Mouse (Mus musculus) liver, embryonic 11.5 days (tissue): ENCODE measurements around the gene Borcs6. TPM values are rescaled to one million over a fixed set of nuclear protein-coding genes. Genes with fewer than 3 reads are reported as not detected.
A peak's percentile ranks its signal among the peaks of the same experiment; 100 is the strongest.

Source experiments
- ATAC-seq: fragments of 200-750 bp; cut with Nextera tagmentation; replicated peaks from 2 replicates; pipeline ENCODE4 v1.8.0; 2017; ENCODE audit warnings: moderate number of reproducible peaks, mild to moderate bottlenecking, moderate TSS enrichment, moderate library complexity; ENCODE audit not compliant: low FRiP score
- DNase-seq: peaks from one replicate; pipeline ENCODE4 v3.0.0-alpha.2; 2017; ENCODE audit warnings: low spot score
- H3K27ac ChIP-seq: fragments of 300-500 bp; sonication (generic); 2 replicates; pipeline ENCODE4 v1.5.1; 2014; ENCODE audit warnings: mild to moderate bottlenecking, low read depth, low read length, control low read depth
- H3K27me3 ChIP-seq: fragments of 300-500 bp; sonication (generic); replicated peaks from 2 replicates; pipeline ENCODE4 v1.6.1; 2014; ENCODE audit warnings: low read length, mixed read lengths; ENCODE audit not compliant: control insufficient read depth, insufficient read depth
- H3K36me3 ChIP-seq: fragments of 300-500 bp; sonication (generic); 2 replicates; pipeline ENCODE4 v1.6.1; 2014; ENCODE audit warnings: mild to moderate bottlenecking, low read length, moderate library complexity, mixed read lengths; ENCODE audit not compliant: control insufficient read depth, insufficient read depth
- H3K4me1 ChIP-seq: fragments of 300-500 bp; sonication (generic); replicated peaks from 2 replicates; pipeline ENCODE4 v1.6.1; 2014; ENCODE audit warnings: low read length, mixed read lengths; ENCODE audit not compliant: control insufficient read depth, insufficient read depth
- H3K4me2 ChIP-seq: fragments of 300-500 bp; sonication (generic); 2 replicates; pipeline ENCODE4 v1.6.1; 2014; ENCODE audit warnings: mild to moderate bottlenecking, control low read depth, moderate library complexity
- H3K4me3 ChIP-seq: fragments of 300-500 bp; sonication (generic); 2 replicates; pipeline ENCODE4 v1.5.1; 2014; ENCODE audit warnings: low read depth, low read length, control low read depth
- H3K9ac ChIP-seq: fragments of 300-500 bp; sonication (generic); 2 replicates; pipeline ENCODE4 v1.6.1; 2014; ENCODE audit warnings: low read depth, low read length, control low read depth
- H3K9me3 ChIP-seq: fragments of 300-500 bp; sonication (generic); 2 replicates; pipeline ENCODE4 v1.6.1; 2016; ENCODE audit warnings: low read length, inconsistent platforms, mixed read lengths; ENCODE audit not compliant: control insufficient read depth
- WGBS: fragments of 180-500 bp; shearing (Covaris S2); extraction: QIAGEN DNeasy Blood & Tissue Kit; methylation state at CpG from one replicate; pipeline ENCODE4 v1.1.7; 2014; 5-methylcytosine and 5-hydroxymethylcytosine counted together
- polyA plus RNA-seq: library from polyadenylated mRNA; unstranded; fragments of >200 nt; fragmentation: Nextera tagmentation; extraction: Ambion mirVana; gene quantifications from 2 replicates; pipeline ENCODE4 v1.2.1, GENCODE M21; 2014

The Borcs6 gene
- polyA plus RNA-seq, 1 experiment from 2014 or later = 6.6 TPM

DNA sequence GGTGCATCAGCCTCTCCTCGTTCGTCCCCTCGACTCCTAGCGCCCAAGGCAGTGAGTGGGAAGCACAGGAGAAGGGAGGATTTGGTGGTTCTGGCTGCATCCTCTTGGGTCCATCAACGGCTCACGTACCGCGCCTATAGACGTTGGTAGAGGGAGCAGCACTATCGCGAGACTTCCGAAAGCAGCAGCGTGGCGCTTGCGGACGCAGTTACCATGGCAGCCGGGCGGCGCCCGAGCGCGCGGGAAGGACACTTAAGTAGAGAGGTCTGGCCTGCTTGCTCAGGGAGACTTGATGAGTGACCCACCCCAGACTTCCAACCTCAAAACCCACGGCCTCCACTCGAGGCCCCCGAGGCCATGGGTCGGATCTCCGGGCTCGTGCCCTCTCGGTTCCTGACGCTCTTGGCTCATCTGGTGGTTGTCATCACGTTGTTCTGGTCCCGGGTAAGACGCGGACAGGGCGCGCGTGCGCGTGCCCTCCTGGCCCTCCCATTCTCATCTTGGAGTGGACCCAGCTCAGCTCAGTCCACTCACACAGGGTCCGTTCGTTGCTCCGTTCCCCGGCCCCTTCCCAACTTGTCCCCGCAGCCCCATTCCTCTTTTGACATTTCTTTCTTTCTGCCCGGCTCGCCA is 11.2 kb downstream of the Borcs6 start, which contains the start of gene Tmem107:
TSS of gene Tmem107 (plus strand) at position 217 of the 633 bp plus-strand sequence.
- peak; percentile 91 for DNase-seq
- under 1% methylated on average over 47 of the region's 47 CpGs for WGBS
- peak within 1 kb of the TSS; percentile 90 for H3K4me2 ChIP-seq
- peak within 1 kb of the TSS; percentile 70 for H3K4me3 ChIP-seq
- ATAC-seq = peak; percentile 82
- H3K9ac ChIP-seq = peak within 1 kb of the TSS; percentile 81
- no peaks in the 10 kb centered on the region for H3K27me3 ChIP-seq
- no peaks in the 10 kb centered on the region for H3K36me3 ChIP-seq
- no peaks in the 10 kb centered on the region for H3K9me3 ChIP-seq
- H3K4me1 ChIP-seq = peaks cover 40% of the 10 kb centered on the region
- peak within 1 kb of the TSS; percentile 68 for H3K27ac ChIP-seq

DNA sequence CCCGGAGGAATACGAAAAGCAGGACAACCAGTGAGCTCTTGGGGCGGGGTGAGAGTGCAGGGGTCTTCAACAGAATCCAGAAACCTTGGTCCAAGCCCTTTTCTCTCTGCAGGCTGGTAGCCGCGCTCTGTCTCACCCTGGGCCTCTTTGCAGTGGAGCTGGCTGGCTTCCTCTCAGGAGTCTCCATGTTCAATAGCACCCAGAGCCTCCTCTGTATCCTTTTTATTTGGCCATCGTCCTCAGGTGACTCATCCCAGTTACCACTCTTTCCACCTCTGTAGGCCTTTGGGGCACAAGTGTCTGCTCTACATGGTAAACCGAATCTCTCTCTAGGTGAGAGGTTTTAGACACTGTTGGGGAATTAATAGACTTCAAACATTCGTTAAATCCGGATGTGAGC is 11.7 kb downstream of the Borcs6 start:
- H3K9ac ChIP-seq = peak overlapping the region; percentile 69
- peaks cover 37% of the 10 kb centered on the region for H3K4me1 ChIP-seq
- DNase-seq (no peak), ATAC-seq (no peak)
- H3K36me3 ChIP-seq = no peaks in the 10 kb centered on the region
- H3K4me2 ChIP-seq = peak overlapping the region; percentile 90
- 29% methylated on average over 9 of the region's 9 CpGs for WGBS
- peak overlapping the region; percentile 68 for H3K27ac ChIP-seq
- peak overlapping the region; percentile 70 for H3K4me3 ChIP-seq
- no peaks in the 10 kb centered on the region for H3K27me3 ChIP-seq
- no peaks in the 10 kb centered on the region for H3K9me3 ChIP-seq

DNA sequence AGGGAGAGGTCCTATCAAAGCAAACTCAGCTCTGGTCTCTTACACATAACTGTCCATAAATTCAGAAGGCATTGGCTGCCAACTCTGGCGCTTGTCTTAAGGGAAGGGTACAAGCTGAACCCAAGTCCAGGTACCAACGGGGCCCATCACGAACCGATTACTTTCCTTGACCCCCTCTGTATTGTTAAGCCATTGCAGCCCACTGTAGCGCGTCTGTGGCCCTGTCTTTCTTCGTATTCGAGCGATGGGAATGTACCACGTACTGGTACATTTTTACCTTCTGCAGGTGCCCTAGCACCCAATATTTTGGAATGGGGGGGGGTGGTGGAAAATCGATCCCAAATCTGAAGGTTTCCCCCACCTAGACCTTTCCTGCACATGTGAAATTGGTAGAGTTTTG is 12.7 kb downstream of the Borcs6 start:
- peaks cover 29% of the 10 kb centered on the region for H3K4me1 ChIP-seq
- ATAC-seq (no peak), DNase-seq (no peak)
- H3K27me3 ChIP-seq = no peaks in the 10 kb centered on the region
- H3K27ac ChIP-seq = no peak overlapping the region; the same call in 1 of the 2 replicates
- H3K9me3 ChIP-seq = no peaks in the 10 kb centered on the region
- peak overlapping the region; percentile 27; the same call in 1 of the 2 replicates for H3K9ac ChIP-seq
- peak overlapping the region; percentile 33; the same call in 1 of the 2 replicates for H3K4me3 ChIP-seq
- WGBS = 83% methylated on average over 11 of the region's 11 CpGs
- no peaks in the 10 kb centered on the region for H3K36me3 ChIP-seq
- peak overlapping the region; percentile 90 for H3K4me2 ChIP-seq

- no peak for DNase-seq
- H3K36me3 ChIP-seq = no peaks in the 10 kb centered on the region
- peaks cover 25% of the 10 kb centered on the region for H3K4me1 ChIP-seq
- peak overlapping the region; percentile 95 for H3K27ac ChIP-seq
- peak overlapping the region; percentile 67 for H3K9ac ChIP-seq
- H3K4me2 ChIP-seq = peak overlapping the region; percentile 90
- 18% methylated on average over 9 of the region's 9 CpGs for WGBS
- no peaks in the 10 kb centered on the region for H3K27me3 ChIP-seq
- H3K4me3 ChIP-seq = peak overlapping the region; percentile 33
- H3K9me3 ChIP-seq = no peaks in the 10 kb centered on the region
- no peak for ATAC-seq
Observed at GRCm38 (mm10) chr11:69072666-69073064, 13.1 kb downstream of the Borcs6 start.

DNA sequence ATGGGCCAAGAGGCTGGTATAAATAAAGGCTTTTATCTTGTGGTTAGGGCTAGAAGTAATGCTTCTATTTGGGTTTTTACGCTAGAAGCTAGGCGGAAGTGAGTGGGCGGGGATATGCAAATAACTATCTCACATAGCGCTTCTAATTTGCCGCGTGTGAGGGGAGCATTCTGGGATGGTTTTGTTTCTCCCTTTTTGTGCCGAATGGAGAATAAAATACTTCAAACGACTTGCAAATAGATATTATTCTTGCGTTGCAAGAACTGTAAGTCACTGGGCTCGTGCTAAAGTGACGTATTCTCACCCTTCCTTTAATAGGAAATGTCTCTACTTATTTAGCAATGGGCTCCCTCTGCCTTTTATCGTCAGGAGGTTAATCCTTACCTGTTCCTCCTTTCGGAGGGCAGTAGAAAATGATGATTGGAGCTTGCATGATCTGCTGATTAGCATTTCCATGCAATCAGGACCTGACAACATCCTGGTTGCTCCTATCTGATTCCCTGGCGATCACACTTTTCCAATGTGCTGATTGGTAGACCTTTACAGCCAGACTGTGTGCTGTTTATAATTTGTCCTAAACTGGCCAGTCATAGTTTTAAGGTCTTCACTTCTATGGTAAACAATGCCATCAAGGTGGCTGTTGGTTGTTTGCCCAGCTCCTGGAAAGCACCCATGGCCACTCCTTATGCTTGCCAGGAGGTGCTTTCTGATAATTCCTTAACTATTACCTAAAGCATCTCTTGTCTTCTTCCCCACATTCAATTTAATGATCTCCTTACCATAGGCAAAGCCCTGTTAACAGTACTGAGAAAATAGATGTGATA is 13.8 kb downstream of the Borcs6 start:
- WGBS = under 1% methylated on average over 14 of the region's 14 CpGs
- no peaks in the 10 kb centered on the region for H3K36me3 ChIP-seq
- peaks cover 24% of the 10 kb centered on the region for H3K4me1 ChIP-seq
- H3K4me3 ChIP-seq = peak overlapping the region; percentile 33
- H3K27ac ChIP-seq = peak overlapping the region; percentile 95
- H3K9me3 ChIP-seq = no peaks in the 10 kb centered on the region
- DNase-seq (peak; percentile 70), ATAC-seq (peak; percentile 81)
- H3K27me3 ChIP-seq = no peaks in the 10 kb centered on the region
- peak overlapping the region; percentile 90 for H3K4me2 ChIP-seq
- peak overlapping the region; percentile 67 for H3K9ac ChIP-seq

DNA sequence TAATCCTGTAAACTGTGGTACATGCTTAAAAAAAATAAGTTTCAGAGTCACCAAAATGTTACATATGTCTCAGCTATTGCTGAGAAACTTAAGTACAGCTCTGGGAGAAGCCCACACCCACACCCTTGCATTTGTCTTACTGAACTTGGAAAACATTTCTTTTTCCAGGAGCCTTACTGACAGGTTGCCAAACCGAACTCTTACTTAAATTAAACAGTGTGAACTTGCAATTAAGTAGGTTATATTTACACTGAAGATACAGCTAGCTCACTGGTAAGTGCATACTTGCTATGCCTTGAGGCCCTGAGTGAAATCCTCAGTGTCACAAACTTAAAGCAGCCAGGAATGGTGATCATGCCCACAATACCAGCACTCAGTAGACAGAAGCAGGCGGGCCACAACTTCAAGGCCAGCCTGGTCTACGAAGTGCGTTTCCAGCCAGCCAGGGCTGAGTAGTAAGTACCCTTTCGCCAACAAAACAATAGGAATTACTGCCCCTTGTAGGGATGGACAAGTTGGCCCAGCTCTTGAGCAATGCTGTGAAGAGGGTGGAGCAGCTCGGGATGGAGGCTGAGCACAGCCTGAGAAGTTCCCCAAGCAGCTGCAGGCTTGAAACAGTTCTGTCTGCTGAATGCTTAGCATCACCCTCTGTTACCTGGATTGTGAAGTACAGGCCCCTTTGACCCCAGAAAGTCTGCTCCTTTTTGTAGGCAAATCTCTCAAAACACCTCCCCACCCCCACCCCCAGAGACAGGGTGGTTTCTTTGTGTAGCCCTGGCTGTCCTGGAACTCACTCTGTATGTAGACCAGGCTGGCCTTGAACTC is 14.6 kb downstream of the Borcs6 start:
- Histone ChIP-seq H3K4me2 (peak overlapping the region; percentile 27; the same call in 1 of the 2 replicates), H3K4me1 (peaks cover 24% of the 10 kb centered on the region), H3K9me3 (no peaks in the 10 kb centered on the region), H3K27me3 (no peaks in the 10 kb centered on the region), H3K27ac (peak overlapping the region; percentile 95), H3K36me3 (no peaks in the 10 kb centered on the region), H3K9ac (no peak overlapping the region; the same call in 1 of the 2 replicates), H3K4me3 (no peak overlapping the region)
- no peak for DNase-seq
- no peak for ATAC-seq
- WGBS = 40% methylated on average over 6 of the region's 6 CpGs

- H3K4me3 ChIP-seq = no peak overlapping the region
- no peak overlapping the region for H3K9ac ChIP-seq
- 37% methylated on average over 2 of the region's 2 CpGs for WGBS
- H3K4me2 ChIP-seq = no peak overlapping the region
- DNase-seq (no peak), ATAC-seq (no peak)
- peak overlapping the region; percentile 95; the same call in 1 of the 2 replicates for H3K27ac ChIP-seq
- no peaks in the 10 kb centered on the region for H3K9me3 ChIP-seq
- peaks cover 22% of the 10 kb centered on the region for H3K4me1 ChIP-seq
- no peaks in the 10 kb centered on the region for H3K27me3 ChIP-seq
- no peaks in the 10 kb centered on the region for H3K36me3 ChIP-seq
Observed at GRCm38 (mm10) chr11:69074776-69075069, 15.2 kb downstream of the Borcs6 start.

DNA sequence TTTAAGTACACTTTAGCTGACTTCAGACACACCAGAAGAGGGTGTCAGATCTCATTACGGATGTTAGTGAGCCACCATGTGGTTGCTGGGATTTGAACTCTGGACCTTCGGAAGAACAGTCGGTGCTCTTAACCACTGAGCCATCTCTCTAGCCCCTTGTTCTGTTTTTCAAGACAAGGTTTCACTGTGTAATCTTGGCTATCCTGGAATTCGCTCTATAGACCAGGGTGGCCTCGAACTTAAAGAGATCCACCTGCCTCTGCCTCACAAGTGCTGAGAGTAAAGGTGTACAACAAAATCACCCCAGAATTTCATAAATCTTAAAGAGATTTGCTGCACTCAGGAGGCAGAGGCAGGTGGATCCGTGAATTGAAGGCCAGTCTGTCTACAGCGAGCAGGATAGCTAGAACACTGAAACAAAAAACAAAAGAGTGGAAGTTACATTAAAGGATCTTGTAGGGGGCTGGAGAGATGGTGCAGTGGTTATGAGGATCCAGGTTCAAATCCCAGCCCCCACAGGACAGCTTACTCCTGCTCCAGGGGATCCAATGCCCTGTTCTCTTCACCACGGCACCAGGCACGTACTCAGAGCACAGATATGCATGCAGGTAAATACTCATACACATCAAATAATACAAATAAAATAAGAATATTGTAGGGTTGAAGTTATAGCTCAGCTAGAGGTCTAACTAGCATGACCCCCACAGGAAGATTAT is 16.4 kb downstream of the Borcs6 start:
- Histone ChIP-seq H3K36me3 (no peaks in the 10 kb centered on the region), H3K4me2 (peak overlapping the region; percentile 21; the same call in 1 of the 2 replicates), H3K4me1 (peaks cover 22% of the 10 kb centered on the region), H3K9ac (no peak overlapping the region), H3K27me3 (no peaks in the 10 kb centered on the region), H3K9me3 (no peaks in the 10 kb centered on the region), H3K27ac (no peak overlapping the region), H3K4me3 (no peak overlapping the region)
- DNase-seq (no peak), ATAC-seq (no peak)
- 39% methylated on average over 8 of the region's 9 CpGs for WGBS
